ENCODE assay signal across 8 mouse cellular contexts in the genomic region with DNA sequence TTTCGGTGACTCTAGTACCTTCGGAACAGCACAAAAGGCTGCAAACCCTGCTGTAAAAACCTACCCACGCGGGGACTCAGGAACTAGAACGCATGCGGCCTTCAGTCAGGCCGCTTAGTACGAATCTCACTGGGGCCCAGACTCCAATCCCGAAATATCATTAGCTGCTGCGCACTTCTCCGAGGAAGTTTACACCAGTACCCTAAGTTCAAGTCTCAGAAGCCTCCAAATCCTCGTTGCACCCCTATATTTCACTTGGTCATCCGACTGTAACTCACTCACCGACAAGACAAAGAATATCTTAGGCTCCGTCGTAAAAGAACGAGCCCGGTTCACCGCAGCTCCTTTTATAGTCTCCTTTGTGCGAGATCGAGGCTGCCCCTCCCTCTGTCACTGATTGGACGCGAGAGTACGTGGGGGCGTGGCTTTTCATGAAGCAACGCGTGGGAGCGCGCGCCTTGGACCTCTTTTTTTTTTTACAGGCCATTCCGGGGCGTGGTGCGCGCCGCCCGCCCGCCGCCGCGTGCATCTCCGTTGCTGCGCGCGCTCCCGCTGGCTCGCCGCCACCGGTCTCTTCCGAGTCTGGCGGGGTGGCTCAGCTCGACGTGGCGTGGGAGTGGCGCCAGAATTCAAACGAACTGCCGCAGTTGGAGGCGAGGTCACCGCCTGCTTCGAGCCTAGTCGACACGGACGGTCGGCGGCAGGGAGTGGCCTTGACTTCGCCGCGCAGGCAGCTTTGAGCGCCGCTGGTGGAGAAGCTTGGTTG. TPM values are rescaled to one million over a fixed set of nuclear protein-coding genes. Genes with fewer than 3 reads are reported as not detected.
DNase-seq lines count a peak whose midpoint lies in the region; ATAC-seq and TF ChIP-seq lines count a peak whose summit lies in the region.

No protein-coding gene starts in this region.

- H3K4me3 ChIP-seq in cortical plate, adult 2 months (ENCODE audit: insufficient read depth, low read length): peak overlapping the region; percentile 74

- no peaks in the 10 kb centered on the region for H3K4me1 ChIP-seq in cortical plate, adult 2 months (ENCODE audit: control insufficient read depth, insufficient read depth, low read length)

- DNase-seq in gastrocnemius, postnatal 10 days: peak; percentile 99
- DNase-seq in induced T-regulatory cell, adult 2 months (ENCODE audit: low read depth): peak; percentile 100
- peak; percentile 86 to 97 for DNase-seq in left cerebral cortex, adult 9 months (ENCODE audit: low spot score in 2 of 2)
- DNase-seq in right cerebral cortex, postnatal 14 days: peak; percentile 95
- peak; percentile 94 to 97 for DNase-seq in urinary bladder, postnatal 36 days (ENCODE audit: low spot score in 2 of 2)

- peak; percentile 100 for TF ChIP-seq POLR2A in cortical plate, adult 2 months (IDR thresholded peaks at IDR 0.05; ENCODE audit: extremely low read depth, insufficient read depth, low read length)

- no peak for TF ChIP-seq CTCF in cortical plate, adult 2 months (IDR thresholded peaks at IDR 0.05; ENCODE audit: extremely low read depth, insufficient read depth, low read length)

- H3K27ac ChIP-seq in cortical plate, adult 2 months (ENCODE audit: insufficient read depth, low read length): peak overlapping the region; percentile 36; the same call in 1 of the 2 replicates

- ATAC-seq in activated CD4-positive, CD25-positive, alpha-beta regulatory T cell, adult 4 months: peak; percentile 91
- peak; percentile 77 for ATAC-seq in megakaryocyte progenitor cell, adult 5-6 weeks (replicated peaks; ENCODE audit: poor library complexity)

RNA-seq across cellular contexts. Expression of a gene that starts 25.1 kb away (rescaled TPM):
- 10 to 100 TPM; 10.6 to 10.9 TPM for polyA plus RNA-seq in activated CD4-positive, CD25-positive, alpha-beta regulatory T cell, adult 4 months (2017; shearing (Covaris generic))
- polyA plus RNA-seq in cortical plate, adult 2 months (2012; rRNA removed): 18.1 and 19.6 TPM in 2 replicates
- total RNA-seq in gastrocnemius, postnatal 10 days (2021): 1 to 10 TPM; 6.4 to 7.1 TPM
- 8.8 and 11.2 TPM in 2 replicates for total RNA-seq in megakaryocyte progenitor cell, adult 5-6 weeks (2015)
- 10.2 and 10.4 TPM in 2 replicates for total RNA-seq in megakaryocyte progenitor cell, adult 5-6 weeks (2017)

RNA-seq across cellular contexts. Expression of a gene that starts 40.4 kb away (rescaled TPM):
- 100 to 1,000 TPM; 113 to 115 TPM for polyA plus RNA-seq in activated CD4-positive, CD25-positive, alpha-beta regulatory T cell, adult 4 months (2017; shearing (Covaris generic))
- 22.9 and 23.9 TPM in 2 replicates for polyA plus RNA-seq in cortical plate, adult 2 months (2012; rRNA removed)
- total RNA-seq in gastrocnemius, postnatal 10 days (2021): 10 to 100 TPM; 65.8 to 77.3 TPM
- 250 and 274 TPM in 2 replicates for total RNA-seq in megakaryocyte progenitor cell, adult 5-6 weeks (2015)
- total RNA-seq in megakaryocyte progenitor cell, adult 5-6 weeks (2017): 254 and 290 TPM in 2 replicates

RNA-seq across cellular contexts. Expression of a gene that starts 57.9 kb away (rescaled TPM):
- not detected for polyA plus RNA-seq in activated CD4-positive, CD25-positive, alpha-beta regulatory T cell, adult 4 months (2017; shearing (Covaris generic))
- 0.66 and 0.71 TPM in 2 replicates for polyA plus RNA-seq in cortical plate, adult 2 months (2012; rRNA removed)
- total RNA-seq in gastrocnemius, postnatal 10 days (2021): not detected
- 0.15 TPM in 1 of 2 replicates, not detected in the other for total RNA-seq in megakaryocyte progenitor cell, adult 5-6 weeks (2015)
- not detected in 2 replicates for total RNA-seq in megakaryocyte progenitor cell, adult 5-6 weeks (2017)

Comparison
In these comparisons a context has a peak if more than half of its experiments do, and no peak if none do; other contexts are left out.
1. Peak in every context shown above with its lines: DNase-seq, ATAC-seq, H3K4me3 ChIP-seq and H3K27ac ChIP-seq.